Mouse (Mus musculus): ENCODE results near the gene Foxa2.

DNA sequence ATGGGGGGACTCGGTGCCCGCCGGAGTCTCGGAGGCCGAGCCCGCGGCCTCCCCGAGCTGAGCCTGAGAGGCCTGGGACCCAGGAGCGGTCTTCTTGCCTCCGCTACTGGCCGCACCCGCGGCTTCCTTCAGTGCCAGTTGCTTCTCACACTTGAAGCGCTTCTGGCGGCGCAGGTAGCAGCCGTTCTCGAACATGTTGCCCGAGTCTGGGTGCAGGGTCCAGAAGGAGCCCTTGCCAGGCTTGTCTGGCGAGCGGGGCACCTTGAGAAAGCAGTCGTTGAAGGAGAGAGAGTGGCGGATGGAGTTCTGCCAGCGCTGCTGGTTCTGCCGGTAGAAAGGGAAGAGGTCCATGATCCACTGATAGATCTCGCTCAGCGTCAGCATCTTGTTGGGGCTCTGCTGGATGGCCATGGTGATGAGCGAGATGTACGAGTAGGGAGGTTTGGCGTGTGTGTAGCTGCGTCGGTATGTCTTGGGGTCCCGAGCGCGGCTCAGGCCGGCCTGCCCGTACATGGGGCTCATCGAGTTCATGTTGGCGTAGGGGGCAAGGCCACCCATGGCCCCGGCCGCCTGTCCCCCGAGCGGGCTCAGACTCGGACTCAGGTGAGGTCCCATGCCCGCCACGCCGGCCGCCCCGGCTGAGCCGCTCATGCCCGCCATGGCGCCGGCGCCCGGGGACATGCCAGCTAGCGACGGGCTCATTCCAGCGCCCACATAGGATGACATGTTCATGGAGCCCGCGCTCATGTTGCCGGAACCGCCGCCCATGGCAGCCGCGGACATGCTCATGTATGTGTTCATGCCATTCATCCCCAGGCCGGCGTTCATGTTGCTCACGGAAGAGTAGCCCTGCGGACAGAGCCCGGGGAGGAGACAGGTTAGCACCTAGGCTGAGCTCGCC is 2.5 kb downstream of the Foxa2 start:
- no peak for TF ChIP-seq CTCF (conservative IDR thresholded peaks at IDR 0.05; ENCODE audit: low read length)
- no peak for TF ChIP-seq POU5F1 (IDR thresholded peaks at IDR 0.05; ENCODE audit: borderline replicate concordance, low read length)

All from E14TG2a.4 (cell line).